19 mouse cellular contexts compared by ENCODE assay signal in genomic region chr7:73920921-73921485, GRCm38 (mm10).
DNase-seq lines count a peak whose midpoint lies in the region; ATAC-seq and TF ChIP-seq lines count a peak whose summit lies in the region.
"Had no signal": no experiment of that assay in that cellular context is flagged by ENCODE, and none has a peak within 500 bp of the region (broad histone marks: within the 10 kb centered on the region; RNA-seq: fewer than 3 reads in every experiment).

No protein-coding gene starts in this region.

- H3K4me2 ChIP-seq in CH12.LX (ENCODE audit: insufficient read depth, low read depth, poor library complexity, severe bottlenecking): peak overlapping the region; percentile 75
- H3K4me2 ChIP-seq in midbrain, embryonic 12.5 days (replicated peaks): peak overlapping the region; percentile 37
- H3K4me2 ChIP-seq: heart, embryonic 11.5 days; liver, embryonic 11.5 days; lung, embryonic 15.5 days had no signal

- H3K9ac ChIP-seq in liver, adult 2 months (ENCODE audit: low read depth, low read length): no peak overlapping the region
- no peak overlapping the region for H3K9ac ChIP-seq in CH12.LX (ENCODE audit: insufficient read depth, low read depth)
- H3K9ac ChIP-seq in midbrain, embryonic 12.5 days (replicated peaks): no peak overlapping the region
- H3K9ac ChIP-seq: lung, embryonic 15.5 days had no signal

- H3K4me1 ChIP-seq in liver, adult 2 months (ENCODE audit: control insufficient read depth, insufficient read depth, low read length): no peaks in the 10 kb centered on the region
- peaks cover 3% of the 10 kb centered on the region in 2 experiments; a peak in 1 of 4 replicates for H3K4me1 ChIP-seq in CH12.LX (ENCODE audit: control insufficient read depth in 1 of 2, insufficient read depth in 2 of 2)
- H3K4me1 ChIP-seq in midbrain, embryonic 12.5 days: peaks cover 36% of the 10 kb centered on the region

- no peaks in the 10 kb centered on the region for H3K79me2 ChIP-seq in liver, adult 2 months (ENCODE audit: control insufficient read depth, insufficient read depth, low read length)
- no peaks in the 10 kb centered on the region for H3K79me2 ChIP-seq in CH12.LX (replicated peaks; ENCODE audit: control insufficient read depth, extremely low read depth, insufficient read depth, poor library complexity, severe bottlenecking)

- no peaks in the 10 kb centered on the region for H3K27me3 ChIP-seq in liver, adult 2 months (ENCODE audit: control insufficient read depth, insufficient read depth, low read length)
- no peaks in the 10 kb centered on the region for H3K27me3 ChIP-seq in CH12.LX (replicated peaks)
- peaks cover 4% of the 10 kb centered on the region; the same call in 1 of the 2 replicates for H3K27me3 ChIP-seq in midbrain, embryonic 12.5 days
- H3K27me3 ChIP-seq: lung, embryonic 15.5 days had no signal

- dilution Hi-C loops in CH12.LX (cut with MboI; ENCODE audit: extremely low pct_ligation_motif_present, extremely low pct_unique_long_range_greater_than_20kb, low sequenced_read_pairs): no loop called here

- 85% methylated on average over 16 of the region's 16 CpGs for WGBS in liver, adult 2 months
- 55% methylated on average over 16 of the region's 16 CpGs for WGBS in midbrain, embryonic 12.5 days

- in situ Hi-C loops in CH12.LX (cut with MboI; ENCODE audit: low pct_ligation_motif_present, low pct_unique_long_range_greater_than_20kb, low sequenced_read_pairs): no loop called here

- peak; percentile 26 for DNase-seq in embryo, embryonic 10 days (ENCODE audit: low spot score)
- no peak for DNase-seq in embryo, embryonic 9.5 days (ENCODE audit: extremely low spot score)
- DNase-seq in liver, adult 2 months (ENCODE audit: extremely low read depth, low read depth, low spot score): no peak
- DNase-seq in liver: no peak
- DNase-seq in CH12.LX (ENCODE audit: extremely low read depth): no peak
- DNase-seq in lung, postnatal 36 days: no peak
- DNase-seq in gastrocnemius, postnatal 10 days: no peak
- DNase-seq: adrenal gland, adult 2 months; gastrocnemius, postnatal 25 days; heart, postnatal 14 days; kidney, postnatal 4 days; right cerebral cortex, postnatal 14 days; thymus, postnatal 14 days had no signal

- H3K9me3 ChIP-seq in CH12.LX (replicated peaks; ENCODE audit: low read length): no peaks in the 10 kb centered on the region
- no peaks in the 10 kb centered on the region for H3K9me3 ChIP-seq in midbrain, embryonic 12.5 days
- H3K9me3 ChIP-seq: lung, embryonic 15.5 days had no signal

- peak; percentile 74; the same call in 1 of the 2 replicates for ATAC-seq in midbrain, embryonic 12.5 days (ENCODE audit: low FRiP score, low read depth)
- ATAC-seq: CD4-positive, CD25-positive, alpha-beta regulatory T cell, adult 4 months; inflammation-experienced regulatory T-cells, adult 6 months had no signal

- no peak overlapping the region for H3K27ac ChIP-seq in liver, adult 2 months (replicated peaks; ENCODE audit: insufficient read depth, low read depth, low read length)
- no peak overlapping the region for H3K27ac ChIP-seq in CH12.LX (ENCODE audit: insufficient read depth, low read depth)
- H3K27ac ChIP-seq in midbrain, embryonic 12.5 days (replicated peaks): 0 out of 2 replicates have a peak overlapping the region, but pooled peaks have one; percentile 20
- H3K27ac ChIP-seq: lung, embryonic 15.5 days had no signal

- no peak for TF ChIP-seq EP300 in CH12.LX (IDR thresholded peaks at IDR 0.05; ENCODE audit: low read length)

- TF ChIP-seq CTCF in liver, adult 2 months (IDR thresholded peaks at IDR 0.05; ENCODE audit: low read depth, low read length): no peak
- no peak for TF ChIP-seq CTCF in CH12.LX (conservative IDR thresholded peaks at IDR 0.05 in 1 of 2, IDR thresholded peaks at IDR 0.05 in 1 of 2; ENCODE audit: low read depth in 2 of 2, low read length in 2 of 2)

- no peak for TF ChIP-seq POLR2A in liver, adult 2 months (IDR thresholded peaks at IDR 0.05; ENCODE audit: extremely low read depth, insufficient read depth, low read length)
- no peak for TF ChIP-seq POLR2A in CH12.LX (IDR thresholded peaks at IDR 0.05; ENCODE audit: low read depth, low read length)

- H3K36me3 ChIP-seq in liver, adult 2 months (ENCODE audit: control insufficient read depth, insufficient read depth, low read length): no peaks in the 10 kb centered on the region
- H3K36me3 ChIP-seq in CH12.LX (replicated peaks in 1 of 2; ENCODE audit: control insufficient read depth in 1 of 2, insufficient read depth in 1 of 2, low read length in 1 of 2): no peaks in the 10 kb centered on the region
- H3K36me3 ChIP-seq in midbrain, embryonic 12.5 days: no peaks in the 10 kb centered on the region
- H3K36me3 ChIP-seq: lung, embryonic 15.5 days had no signal

- peak overlapping the region; percentile 6; the same call in 1 of the 2 replicates for H3K4me3 ChIP-seq in liver, adult 2 months (ENCODE audit: insufficient read depth, low read depth, low read length)
- H3K4me3 ChIP-seq in CH12.LX (replicated peaks in 1 of 3; ENCODE audit: low read depth in 2 of 3, low read length in 2 of 3, poor library complexity in 1 of 3): no peak overlapping the region
- no peak overlapping the region for H3K4me3 ChIP-seq in midbrain, embryonic 12.5 days
- H3K4me3 ChIP-seq: lung, embryonic 15.5 days had no signal

- TF ChIP-seq RAD21 in CH12.LX (IDR thresholded peaks at IDR 0.05; ENCODE audit: low read depth, low read length): no peak

TF ChIP-seq in CH12.LX, 34 proteins besides CTCF, POLR2A, EP300 and RAD21:
- TF ChIP-seq MAX (IDR thresholded peaks at IDR 0.05; ENCODE audit: low read length): no peak
- TF ChIP-seq IRF4 (IDR thresholded peaks at IDR 0.05; ENCODE audit: low read depth, low read length): no peak
- TF ChIP-seq E2F4 (IDR thresholded peaks at IDR 0.05; ENCODE audit: insufficient replicate concordance, low read depth, low read length): no peak
- TF ChIP-seq SMC3 (IDR thresholded peaks at IDR 0.05; ENCODE audit: low read depth, low read length): no peak
- TF ChIP-seq TCF12 (IDR thresholded peaks at IDR 0.05; ENCODE audit: low read depth, low read length): no peak
- no peak for TF ChIP-seq ELF1 (IDR thresholded peaks at IDR 0.05; ENCODE audit: low read depth, low read length)
- no peak for TF ChIP-seq KAT2A (IDR thresholded peaks at IDR 0.05; ENCODE audit: insufficient replicate concordance, low read length)
- TF ChIP-seq HCFC1 (IDR thresholded peaks at IDR 0.05; ENCODE audit: low read depth, low read length): no peak
- TF ChIP-seq JUND (conservative IDR thresholded peaks at IDR 0.05; ENCODE audit: low read depth, low read length): no peak
- no peak for TF ChIP-seq USF1 (IDR thresholded peaks at IDR 0.05; ENCODE audit: low read depth, low read length)
- no peak for TF ChIP-seq MXI1 (IDR thresholded peaks at IDR 0.05; ENCODE audit: low read depth, low read length)
- TF ChIP-seq PAX5 (IDR thresholded peaks at IDR 0.05; ENCODE audit: low read length): no peak
- TF ChIP-seq MYC (IDR thresholded peaks at IDR 0.05; ENCODE audit: low read depth, low read length): no peak
- no peak for TF ChIP-seq NRF1 (IDR thresholded peaks at IDR 0.05; ENCODE audit: low read depth, low read length)
- TF ChIP-seq UBTF (IDR thresholded peaks at IDR 0.05; ENCODE audit: low read depth, low read length): no peak
- TF ChIP-seq TBP (conservative IDR thresholded peaks at IDR 0.05; ENCODE audit: low read depth, low read length): no peak
- TF ChIP-seq RCOR1 (conservative IDR thresholded peaks at IDR 0.05; ENCODE audit: low read depth, low read length): no peak
- no peak for TF ChIP-seq ZKSCAN1 (IDR thresholded peaks at IDR 0.05; ENCODE audit: borderline replicate concordance, low read depth, low read length)
TF ChIP-seq in CH12.LX: peak in this region for 0.
